Mouse (Mus musculus): ENCODE measurements around the gene Xdh. TPM values are rescaled to one million over a fixed set of nuclear protein-coding genes. Genes with fewer than 3 reads are reported as not detected.
A peak's percentile ranks its signal among the peaks of the same experiment; 100 is the strongest.

Xdh gene
- total and polyA plus RNA-seq, 2 experiments from 2014 or later = 2.3 to 20.4 TPM

- no peak overlapping the region for H3K4me3 ChIP-seq (ENCODE audit: low read depth, low read length)
- peaks cover 9% of the 10 kb centered on the region; the same call in 1 of the 2 replicates for H3K4me1 ChIP-seq (ENCODE audit: control insufficient read depth, insufficient read depth)
- H3K27ac ChIP-seq (ENCODE audit: low read depth) = peak overlapping the region; percentile 77
- no peaks in the 10 kb centered on the region for H3K9me3 ChIP-seq (replicated peaks; ENCODE audit: control insufficient read depth, low read length)
- no peak overlapping the region for H3K9ac ChIP-seq (replicated peaks; ENCODE audit: low read depth, low read length)
- TF ChIP-seq CTCF (IDR thresholded peaks at IDR 0.05; ENCODE audit: low read depth) (no peak), EP300 (IDR thresholded peaks at IDR 0.05; ENCODE audit: low read depth) (no peak; the same call in 1 of the 2 replicates)
- DNase-seq (ENCODE audit: low spot score) (peak; percentile 19), ATAC-seq (ENCODE audit: insufficient read depth, low read depth) (no peak)
- peak overlapping the region; percentile 30 for H3K4me2 ChIP-seq (ENCODE audit: low read depth, low read length)
- 36% methylated on average over 3 of the region's 3 CpGs for WGBS
- no peaks in the 10 kb centered on the region for H3K36me3 ChIP-seq (replicated peaks; ENCODE audit: control insufficient read depth, insufficient read depth, low read length)
- H3K27me3 ChIP-seq (ENCODE audit: control insufficient read depth, insufficient read depth, low read length) = no peaks in the 10 kb centered on the region
Observed at GRCm38 (mm10) chr17:73941816-73942215, 8.2 kb downstream of the Xdh start.

- Histone ChIP-seq H3K9ac (replicated peaks; ENCODE audit: low read depth, low read length) (no peak overlapping the region), H3K27me3 (ENCODE audit: control insufficient read depth, insufficient read depth, low read length) (no peaks in the 10 kb centered on the region), H3K4me2 (ENCODE audit: low read depth, low read length) (no peak overlapping the region), H3K9me3 (replicated peaks; ENCODE audit: control insufficient read depth, low read length) (no peaks in the 10 kb centered on the region), H3K4me1 (ENCODE audit: control insufficient read depth, insufficient read depth) (0 out of 2 replicates have a peak, but pooled peaks cover 1% of the 10 kb centered on the region), H3K27ac (ENCODE audit: low read depth) (no peak overlapping the region), H3K36me3 (replicated peaks; ENCODE audit: control insufficient read depth, insufficient read depth, low read length) (no peaks in the 10 kb centered on the region), H3K4me3 (ENCODE audit: low read depth, low read length) (no peak overlapping the region)
- WGBS = 66% methylated on average over 7 of the region's 7 CpGs
- ATAC-seq (ENCODE audit: insufficient read depth, low read depth) = no peak
- no peak for DNase-seq (ENCODE audit: low spot score)
- TF ChIP-seq CTCF (IDR thresholded peaks at IDR 0.05; ENCODE audit: low read depth) (no peak), EP300 (IDR thresholded peaks at IDR 0.05; ENCODE audit: low read depth) (no peak)
Observed at GRCm38 (mm10) chr17:73937073-73937472, 12.9 kb downstream of the Xdh start.

- Histone ChIP-seq H3K9ac (replicated peaks; ENCODE audit: low read depth, low read length) (no peak overlapping the region), H3K9me3 (replicated peaks; ENCODE audit: control insufficient read depth, low read length) (no peaks in the 10 kb centered on the region), H3K4me2 (ENCODE audit: low read depth, low read length) (no peak overlapping the region), H3K27ac (ENCODE audit: low read depth) (no peak overlapping the region), H3K36me3 (replicated peaks; ENCODE audit: control insufficient read depth, insufficient read depth, low read length) (no peaks in the 10 kb centered on the region), H3K4me3 (ENCODE audit: low read depth, low read length) (no peak overlapping the region), H3K4me1 (ENCODE audit: control insufficient read depth, insufficient read depth) (no peaks in the 10 kb centered on the region), H3K27me3 (ENCODE audit: control insufficient read depth, insufficient read depth, low read length) (no peaks in the 10 kb centered on the region)
- 60% methylated on average over 4 of the region's 4 CpGs for WGBS
- TF ChIP-seq CTCF (IDR thresholded peaks at IDR 0.05; ENCODE audit: low read depth) (no peak), EP300 (IDR thresholded peaks at IDR 0.05; ENCODE audit: low read depth) (no peak)
- ATAC-seq (ENCODE audit: insufficient read depth, low read depth) (no peak), DNase-seq (ENCODE audit: low spot score) (no peak)
Observed at GRCm38 (mm10) chr17:73935163-73935562, 14.8 kb downstream of the Xdh start.

- no peaks in the 10 kb centered on the region for H3K9me3 ChIP-seq (replicated peaks; ENCODE audit: control insufficient read depth, low read length)
- ATAC-seq (ENCODE audit: insufficient read depth, low read depth) = no peak
- H3K27ac ChIP-seq (ENCODE audit: low read depth) = no peak overlapping the region
- no peak for DNase-seq (ENCODE audit: low spot score)
- H3K4me1 ChIP-seq (ENCODE audit: control insufficient read depth, insufficient read depth) = no peaks in the 10 kb centered on the region
- no peaks in the 10 kb centered on the region for H3K36me3 ChIP-seq (replicated peaks; ENCODE audit: control insufficient read depth, insufficient read depth, low read length)
- H3K4me2 ChIP-seq (ENCODE audit: low read depth, low read length) = no peak overlapping the region
- H3K9ac ChIP-seq (replicated peaks; ENCODE audit: low read depth, low read length) = no peak overlapping the region
- TF ChIP-seq CTCF (IDR thresholded peaks at IDR 0.05; ENCODE audit: low read depth) = no peak
- TF ChIP-seq EP300 (IDR thresholded peaks at IDR 0.05; ENCODE audit: low read depth) = no peak
- H3K4me3 ChIP-seq (ENCODE audit: low read depth, low read length) = no peak overlapping the region
- no peaks in the 10 kb centered on the region for H3K27me3 ChIP-seq (ENCODE audit: control insufficient read depth, insufficient read depth, low read length)
- 65% methylated on average over 4 of the region's 4 CpGs for WGBS
Observed at GRCm38 (mm10) chr17:73934281-73934680, 15.7 kb downstream of the Xdh start.

GRCm38 (mm10) chr17:73933616-73934015 is 16.4 kb downstream of the Xdh start:
- H3K27ac ChIP-seq (ENCODE audit: low read depth) = no peak overlapping the region
- no peaks in the 10 kb centered on the region for H3K4me1 ChIP-seq (ENCODE audit: control insufficient read depth, insufficient read depth)
- TF ChIP-seq EP300 (IDR thresholded peaks at IDR 0.05; ENCODE audit: low read depth) (no peak), CTCF (IDR thresholded peaks at IDR 0.05; ENCODE audit: low read depth) (no peak)
- H3K9me3 ChIP-seq (replicated peaks; ENCODE audit: control insufficient read depth, low read length) = no peaks in the 10 kb centered on the region
- no peaks in the 10 kb centered on the region for H3K36me3 ChIP-seq (replicated peaks; ENCODE audit: control insufficient read depth, insufficient read depth, low read length)
- ATAC-seq (ENCODE audit: insufficient read depth, low read depth) (no peak), DNase-seq (ENCODE audit: low spot score) (no peak)
- H3K4me2 ChIP-seq (ENCODE audit: low read depth, low read length) = no peak overlapping the region
- no peak overlapping the region for H3K4me3 ChIP-seq (ENCODE audit: low read depth, low read length)
- 65% methylated on average over 4 of the region's 4 CpGs for WGBS
- H3K27me3 ChIP-seq (ENCODE audit: control insufficient read depth, insufficient read depth, low read length) = no peaks in the 10 kb centered on the region
- H3K9ac ChIP-seq (replicated peaks; ENCODE audit: low read depth, low read length) = no peak overlapping the region

- WGBS = 43% methylated on average over 4 of the region's 4 CpGs
- Histone ChIP-seq H3K36me3 (replicated peaks; ENCODE audit: control insufficient read depth, insufficient read depth, low read length) (no peaks in the 10 kb centered on the region), H3K27me3 (ENCODE audit: control insufficient read depth, insufficient read depth, low read length) (no peaks in the 10 kb centered on the region), H3K27ac (ENCODE audit: low read depth) (no peak overlapping the region), H3K4me2 (ENCODE audit: low read depth, low read length) (no peak overlapping the region), H3K4me3 (ENCODE audit: low read depth, low read length) (no peak overlapping the region), H3K9ac (replicated peaks; ENCODE audit: low read depth, low read length) (no peak overlapping the region), H3K9me3 (replicated peaks; ENCODE audit: control insufficient read depth, low read length) (no peaks in the 10 kb centered on the region), H3K4me1 (ENCODE audit: control insufficient read depth, insufficient read depth) (no peaks in the 10 kb centered on the region)
- ATAC-seq (ENCODE audit: insufficient read depth, low read depth) (no peak), DNase-seq (ENCODE audit: low spot score) (no peak)
- TF ChIP-seq EP300 (IDR thresholded peaks at IDR 0.05; ENCODE audit: low read depth) = no peak
- no peak for TF ChIP-seq CTCF (IDR thresholded peaks at IDR 0.05; ENCODE audit: low read depth)
Observed at GRCm38 (mm10) chr17:73932497-73933059, 17.4 kb downstream of the Xdh start.

All from heart, postnatal 0 days (tissue).